Mouse (Mus musculus) spleen, adult 18-20 months (tissue): ENCODE measurements around the gene Zfp580.
"Not testable (repeated sequence)": the region's sequence is repeated elsewhere in the genome, so short reads cannot be mapped to it uniquely, and the experiment has no call there.

ENCODE experiments used
- DNase-seq, 2 experiments: peaks; one replicate each; pipeline ENCODE4 v3.0.0; 2022; ENCODE audit warnings: mixed read lengths in 2 of 2

Gene Zfp580

GRCm38 (mm10) chr7:5051193-5052192, at the start of gene Zfp580:
Zfp580 (plus strand) TSS chr7:5051538.
- DNase-seq: peak; percentile 39 to 68

- not testable (repeated sequence) for DNase-seq
These were observed 48.5 kb upstream of the Zfp580 start for GRCm38 (mm10) chr7:5002876-5003275.

- DNase-seq: no peak
These were observed 43.1 kb upstream of the Zfp580 start for GRCm38 (mm10) chr7:5008229-5008628.

- no peak for DNase-seq
These were observed 38.4 kb upstream of the Zfp580 start for GRCm38 (mm10) chr7:5012681-5013513.

- peak; percentile 91 to 98 for DNase-seq
These were observed 36.9 kb upstream of the Zfp580 start, which contains the start of the genes Zfp524 and Fiz1 for GRCm38 (mm10) chr7:5014251-5015117. Zfp524 (plus strand) TSS chr7:5014415. Fiz1 (minus strand) TSS chr7:5014697.

GRCm38 (mm10) chr7:5015118-5016001, 36.0 kb upstream of the Zfp580 start, which contains the start of gene Gm44973:
Gm44973 (plus strand) TSS chr7:5015496.
- DNase-seq: peak; percentile 92 to 93

GRCm38 (mm10) chr7:5016057-5016456, 35.3 kb upstream of the Zfp580 start:
- no peak for DNase-seq

GRCm38 (mm10) chr7:5016920-5017319, 34.4 kb upstream of the Zfp580 start:
- DNase-seq: no peak

- no peak for DNase-seq
These were observed 34.0 kb upstream of the Zfp580 start for GRCm38 (mm10) chr7:5017352-5017751.

GRCm38 (mm10) chr7:5017931-5018330, 33.4 kb upstream of the Zfp580 start:
- no peak for DNase-seq

GRCm38 (mm10) chr7:5019576-5019975, 31.8 kb upstream of the Zfp580 start:
- not testable (repeated sequence) for DNase-seq

GRCm38 (mm10) chr7:5020000-5020681, 31.2 kb upstream of the Zfp580 start, which contains the start of the genes Zfp865 and Ccdc106:
Zfp865 (plus strand) TSS chr7:5020376.
Ccdc106 (plus strand) TSS chr7:5020553.
- DNase-seq: peak; percentile 96 to 99

- no peak for DNase-seq
These were observed 30.7 kb upstream of the Zfp580 start for GRCm38 (mm10) chr7:5020685-5021084.

- no peak for DNase-seq
These were observed 30.1 kb upstream of the Zfp580 start for GRCm38 (mm10) chr7:5021197-5021596.

GRCm38 (mm10) chr7:5029543-5029942, 21.8 kb upstream of the Zfp580 start:
- no peak for DNase-seq

- no peak for DNase-seq
These were observed 21.4 kb upstream of the Zfp580 start for GRCm38 (mm10) chr7:5029946-5030345.

- DNase-seq: no peak
These were observed 20.6 kb upstream of the Zfp580 start for GRCm38 (mm10) chr7:5030554-5031275.

GRCm38 (mm10) chr7:5031496-5031895, 19.8 kb upstream of the Zfp580 start:
- no peak for DNase-seq

- DNase-seq: no peak
These were observed 17.5 kb upstream of the Zfp580 start, which contains the start of gene 4632433K11Rik for GRCm38 (mm10) chr7:5033818-5034217. 4632433K11Rik (plus strand) TSS chr7:5034118.
